Mouse (Mus musculus) frontal cortex, postnatal 36 days (tissue): ENCODE data around the gene Dmgdh.

Experiments
- DNase-seq, 2 experiments: peaks; one replicate each; pipeline ENCODE4 v3.0.0; 2022; ENCODE audit warnings: low spot score in 2 of 2

The Dmgdh gene

GRCm38 (mm10) chr13:93674131-93674561 lies at the start of gene Dmgdh, which contains the start of gene Bhmt2:
Dmgdh (plus strand) TSS chr13:93674433.
Bhmt2 (minus strand) TSS chr13:93674302.
- DNase-seq, result no peak

GRCm38 (mm10) chr13:93628861-93629260 lies 45.4 kb upstream of the Dmgdh start:
- DNase-seq, result no peak

GRCm38 (mm10) chr13:93630941-93631705 lies 43.1 kb upstream of the Dmgdh start:
- no peak for DNase-seq

- no peak for DNase-seq
These were observed 41.3 kb upstream of the Dmgdh start for GRCm38 (mm10) chr13:93632927-93633326.

GRCm38 (mm10) chr13:93636561-93636960 lies 37.7 kb upstream of the Dmgdh start:
- no peak for DNase-seq

GRCm38 (mm10) chr13:93637282-93638245 lies 36.7 kb upstream of the Dmgdh start, which contains the start of gene Bhmt:
Bhmt (minus strand) TSS chr13:93637961.
- DNase-seq, result no peak

- DNase-seq, result no peak
These were observed 34.6 kb upstream of the Dmgdh start for GRCm38 (mm10) chr13:93639636-93640035.

- DNase-seq, result no peak
These were observed 25.7 kb upstream of the Dmgdh start for GRCm38 (mm10) chr13:93648387-93649130.

GRCm38 (mm10) chr13:93653382-93653781 lies 20.9 kb upstream of the Dmgdh start:
- no peak for DNase-seq

- DNase-seq, result no peak
These were observed 16.3 kb upstream of the Dmgdh start for GRCm38 (mm10) chr13:93657941-93658340.

GRCm38 (mm10) chr13:93667586-93667985 lies 6.6 kb upstream of the Dmgdh start:
- no peak for DNase-seq

- no peak for DNase-seq
These were observed 1.9 kb upstream of the Dmgdh start for GRCm38 (mm10) chr13:93672371-93672770.

- no peak for DNase-seq
These were observed 937 bp upstream of the Dmgdh start for GRCm38 (mm10) chr13:93673296-93673695.

GRCm38 (mm10) chr13:93676864-93677263 lies 2.6 kb downstream of the Dmgdh start:
- DNase-seq, result peak; percentile 25 to 28

GRCm38 (mm10) chr13:93683336-93683735 lies 9.1 kb downstream of the Dmgdh start:
- DNase-seq, result no peak

GRCm38 (mm10) chr13:93685226-93685625 lies 11.0 kb downstream of the Dmgdh start:
- no peak for DNase-seq

- DNase-seq, result no peak
These were observed 13.1 kb downstream of the Dmgdh start for GRCm38 (mm10) chr13:93687321-93687720.

GRCm38 (mm10) chr13:93689566-93689965 lies 15.3 kb downstream of the Dmgdh start:
- no peak for DNase-seq

- no peak for DNase-seq
These were observed 16.6 kb downstream of the Dmgdh start for GRCm38 (mm10) chr13:93690821-93691220.

- no peak for DNase-seq
These were observed 24.6 kb downstream of the Dmgdh start for GRCm38 (mm10) chr13:93698866-93699265.

- DNase-seq, result no peak
These were observed 31.5 kb downstream of the Dmgdh start for GRCm38 (mm10) chr13:93705697-93706096.

- DNase-seq, result no peak
These were observed 33.0 kb downstream of the Dmgdh start for GRCm38 (mm10) chr13:93707271-93707670.
